Mouse (Mus musculus) limb, embryonic 12.5 days (tissue): ENCODE data around the gene Faxc. TPM values are rescaled to one million over a fixed set of nuclear protein-coding genes. Genes with fewer than 3 reads are reported as not detected.
A peak's percentile ranks its signal among the peaks of the same experiment; 100 is the strongest.

Experiments
- ATAC-seq: fragments of 200-750 bp; cut with Nextera tagmentation; 2 replicates; pipeline ENCODE4 v1.8.0; 2017; ENCODE audit warnings: low read depth, moderate TSS enrichment; ENCODE audit not compliant: insufficient number of reproducible peaks, insufficient read depth, low FRiP score, low TSS enrichment
- H3K27ac ChIP-seq: fragments of 300-500 bp; sonication (generic); 2 replicates; pipeline ENCODE4 v1.5.1; 2016; ENCODE audit warnings: mild to moderate bottlenecking, moderate library complexity
- H3K27me3 ChIP-seq: fragments of 300-500 bp; sonication (generic); 2 replicates; pipeline ENCODE4 v1.6.1; 2016; ENCODE audit warnings: mild to moderate bottlenecking, moderate library complexity
- H3K36me3 ChIP-seq: fragments of 300-500 bp; sonication (generic); 2 replicates; pipeline ENCODE4 v1.6.1; 2016; ENCODE audit warnings: mild to moderate bottlenecking, moderate library complexity
- H3K4me1 ChIP-seq: fragments of 300-500 bp; sonication (generic); replicated peaks from 2 replicates; pipeline ENCODE4 v1.6.1; 2016
- H3K4me2 ChIP-seq: fragments of 300-500 bp; sonication (generic); 2 replicates; pipeline ENCODE4 v1.6.1; 2016; ENCODE audit warnings: mild to moderate bottlenecking, moderate library complexity
- H3K4me3 ChIP-seq: fragments of 300-500 bp; sonication (generic); replicated peaks from 2 replicates; pipeline ENCODE4 v1.5.1; 2016; ENCODE audit warnings: mild to moderate bottlenecking
- H3K9ac ChIP-seq: fragments of 300-500 bp; sonication (generic); replicated peaks from 2 replicates; pipeline ENCODE4 v1.6.1; 2016; ENCODE audit warnings: mild to moderate bottlenecking, moderate library complexity
- H3K9me3 ChIP-seq: fragments of 300-500 bp; sonication (generic); 2 replicates; pipeline ENCODE4 v1.6.1; 2016; ENCODE audit warnings: mild to moderate bottlenecking, moderate library complexity
- WGBS: fragments of 180-500 bp; shearing (Covaris S2); methylation state at CpG from one replicate; pipeline ENCODE4 v1.1.7; 2016; 5-methylcytosine and 5-hydroxymethylcytosine counted together
- polyA plus RNA-seq: library from polyadenylated mRNA; unstranded; fragments of >200 nt; fragmentation: Nextera tagmentation; extraction: Ambion mirVana; gene quantifications from 2 replicates; pipeline ENCODE4 v1.2.1, GENCODE M21; 2016

The Faxc gene
- polyA plus RNA-seq, 1 experiment from 2014 or later: 11.6 TPM

- Histone ChIP-seq H3K36me3 (peaks cover 39% of the 10 kb centered on the region), H3K27me3 (no peaks in the 10 kb centered on the region), H3K9ac (no peak overlapping the region), H3K4me1 (no peaks in the 10 kb centered on the region), H3K9me3 (no peaks in the 10 kb centered on the region), H3K4me3 (no peak overlapping the region), H3K4me2 (no peak overlapping the region), H3K27ac (no peak overlapping the region)
- 63% methylated on average over 7 of the region's 7 CpGs for WGBS
- ATAC-seq: peak; percentile 47; the same call in 1 of the 2 replicates
Observed at GRCm38 (mm10) chr4:21957570-21958321, 26.6 kb downstream of the Faxc start.

DNA sequence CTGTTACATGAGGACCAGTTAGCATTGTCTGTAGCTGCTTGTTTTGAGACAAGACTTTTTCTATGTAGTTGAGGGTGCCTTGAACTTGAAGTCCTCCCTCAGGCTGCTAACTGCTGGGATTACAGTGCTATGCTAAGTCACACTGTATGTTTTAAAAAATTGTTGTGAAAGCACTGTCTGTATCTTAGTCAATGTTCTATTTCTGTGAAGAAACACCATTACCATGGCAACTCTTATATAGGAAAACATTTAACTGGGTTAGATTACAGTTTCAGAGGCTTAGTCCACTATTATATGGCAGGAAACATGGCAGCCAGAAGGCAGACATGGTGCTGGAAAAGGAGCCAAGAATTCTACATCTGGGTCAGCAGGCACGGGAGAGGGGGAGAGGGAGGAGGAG lies 40.8 kb downstream of the Faxc start:
- Histone ChIP-seq H3K9me3 (no peaks in the 10 kb centered on the region), H3K9ac (no peak overlapping the region), H3K27ac (no peak overlapping the region), H3K4me2 (no peak overlapping the region), H3K4me1 (no peaks in the 10 kb centered on the region), H3K36me3 (peaks cover 19% of the 10 kb centered on the region), H3K4me3 (no peak overlapping the region), H3K27me3 (no peaks in the 10 kb centered on the region)
- 10% methylated on average over 1 of the region's 1 CpGs for WGBS
- no peak for ATAC-seq

DNA sequence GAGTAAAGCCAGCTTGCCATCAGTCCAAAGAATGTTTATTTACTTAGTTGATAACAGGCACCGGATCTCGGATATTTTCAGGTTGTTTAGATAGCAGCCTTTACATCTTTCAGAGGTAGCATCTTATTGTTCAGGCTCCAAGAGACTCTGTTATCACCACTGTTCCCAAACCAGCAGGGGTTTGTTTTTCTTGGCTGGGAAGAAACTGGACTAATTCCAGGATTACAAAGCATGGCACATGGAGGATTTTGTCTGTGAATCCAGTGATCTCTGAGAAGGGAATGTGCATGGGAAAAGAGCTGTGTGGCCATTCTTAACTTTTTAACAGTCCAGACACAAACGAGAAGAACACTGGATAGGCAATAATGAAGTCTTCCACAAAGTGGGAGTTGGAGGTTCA lies 43.0 kb downstream of the Faxc start:
- Histone ChIP-seq H3K27me3 (no peaks in the 10 kb centered on the region), H3K27ac (no peak overlapping the region), H3K9me3 (no peaks in the 10 kb centered on the region), H3K4me3 (no peak overlapping the region), H3K36me3 (peaks cover 19% of the 10 kb centered on the region), H3K9ac (no peak overlapping the region), H3K4me2 (no peak overlapping the region), H3K4me1 (no peaks in the 10 kb centered on the region)
- ATAC-seq: no peak
- WGBS: 32% methylated on average over 3 of the region's 3 CpGs

GRCm38 (mm10) chr4:21980471-21980870 lies 49.3 kb downstream of the Faxc start:
- ATAC-seq: no peak
- Histone ChIP-seq H3K4me1 (no peaks in the 10 kb centered on the region; the same call in 1 of the 2 replicates), H3K27me3 (no peaks in the 10 kb centered on the region), H3K27ac (no peak overlapping the region), H3K36me3 (peaks cover 14% of the 10 kb centered on the region; the same call in 1 of the 2 replicates), H3K4me2 (no peak overlapping the region), H3K9ac (no peak overlapping the region), H3K9me3 (no peaks in the 10 kb centered on the region), H3K4me3 (no peak overlapping the region)
- WGBS: 47% methylated on average over 4 of the region's 4 CpGs

- Histone ChIP-seq H3K4me3 (no peak overlapping the region), H3K9ac (no peak overlapping the region), H3K27ac (no peak overlapping the region), H3K4me1 (no peaks in the 10 kb centered on the region; the same call in 1 of the 2 replicates), H3K9me3 (no peaks in the 10 kb centered on the region), H3K27me3 (no peaks in the 10 kb centered on the region), H3K36me3 (peaks cover 16% of the 10 kb centered on the region; the same call in 1 of the 2 replicates), H3K4me2 (no peak overlapping the region)
- WGBS: 95% methylated on average over 9 of the region's 9 CpGs
- no peak for ATAC-seq
Observed at GRCm38 (mm10) chr4:21982449-21982848, 51.3 kb downstream of the Faxc start.

- H3K4me3 ChIP-seq: no peak overlapping the region
- H3K4me2 ChIP-seq: no peak overlapping the region
- no peaks in the 10 kb centered on the region for H3K4me1 ChIP-seq
- no peaks in the 10 kb centered on the region for H3K9me3 ChIP-seq
- WGBS: 81% methylated on average over 8 of the region's 8 CpGs
- H3K9ac ChIP-seq: no peak overlapping the region
- peaks cover 25% of the 10 kb centered on the region; the same call in 1 of the 2 replicates for H3K36me3 ChIP-seq
- H3K27me3 ChIP-seq: no peaks in the 10 kb centered on the region
- H3K27ac ChIP-seq: no peak overlapping the region
- no peak for ATAC-seq
Observed at GRCm38 (mm10) chr4:21986857-21987256, 55.7 kb downstream of the Faxc start.

DNA sequence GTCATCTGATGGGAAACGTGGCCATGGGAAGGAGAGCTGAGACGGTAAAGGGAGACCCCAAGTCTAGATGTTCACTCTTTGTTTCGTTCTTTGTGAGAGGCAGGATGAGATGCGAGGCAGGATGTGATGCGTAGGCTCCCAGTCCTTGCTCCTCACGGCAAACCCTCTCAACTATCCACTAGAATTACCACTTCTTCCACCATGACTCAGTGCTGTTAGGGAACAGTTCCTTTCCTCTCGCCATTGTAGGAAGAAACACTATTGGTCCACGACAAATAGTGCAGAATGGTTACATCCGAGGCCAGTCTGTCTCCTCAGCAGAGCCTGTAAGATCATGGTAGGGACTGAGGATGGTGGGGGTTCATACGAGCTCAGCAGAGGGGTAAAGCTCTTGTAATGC lies 56.3 kb downstream of the Faxc start:
- Histone ChIP-seq H3K36me3 (peaks cover 21% of the 10 kb centered on the region; the same call in 1 of the 2 replicates), H3K9me3 (no peaks in the 10 kb centered on the region), H3K9ac (no peak overlapping the region), H3K27me3 (no peaks in the 10 kb centered on the region), H3K27ac (no peak overlapping the region), H3K4me1 (no peaks in the 10 kb centered on the region), H3K4me2 (no peak overlapping the region), H3K4me3 (no peak overlapping the region)
- whole genome bisulfite sequencing: 84% methylated on average over 10 of the region's 10 CpGs
- no peak for ATAC-seq

DNA sequence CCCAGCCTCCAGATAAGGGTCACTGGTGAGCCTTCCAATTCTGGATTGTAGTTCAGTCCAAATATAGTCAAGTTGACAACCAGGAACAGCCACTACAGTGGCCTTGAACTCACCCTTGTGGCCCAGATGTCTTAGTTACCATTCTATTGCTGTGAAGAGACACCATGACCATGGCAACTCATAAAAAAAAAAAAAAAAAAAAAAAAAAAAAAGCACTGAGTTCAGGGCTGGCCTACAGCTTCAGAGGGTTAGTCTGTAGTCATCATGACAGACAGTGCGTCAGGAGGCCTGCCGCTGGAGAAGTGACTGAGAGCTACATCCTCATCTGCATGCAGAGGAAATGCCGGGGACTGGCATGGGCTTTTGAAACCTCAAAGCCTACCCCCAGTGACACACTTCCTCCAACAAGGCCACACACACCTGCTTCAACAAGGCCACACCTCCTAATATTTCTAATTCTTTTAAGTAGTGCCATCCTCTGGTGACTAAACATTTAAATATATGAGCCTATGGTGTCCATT lies 58.5 kb downstream of the Faxc start:
- Histone ChIP-seq H3K4me2 (no peak overlapping the region), H3K4me1 (no peaks in the 10 kb centered on the region), H3K9me3 (no peaks in the 10 kb centered on the region), H3K27me3 (no peaks in the 10 kb centered on the region), H3K9ac (no peak overlapping the region), H3K27ac (no peak overlapping the region), H3K4me3 (no peak overlapping the region), H3K36me3 (peaks cover 32% of the 10 kb centered on the region)
- 92% methylated on average over 3 of the region's 3 CpGs for WGBS
- no peak for ATAC-seq

- 47% methylated on average over 3 of the region's 3 CpGs for WGBS
- H3K4me3 ChIP-seq: no peak overlapping the region
Observed at GRCm38 (mm10) chr4:21990580-21991235, 59.6 kb downstream of the Faxc start.

DNA sequence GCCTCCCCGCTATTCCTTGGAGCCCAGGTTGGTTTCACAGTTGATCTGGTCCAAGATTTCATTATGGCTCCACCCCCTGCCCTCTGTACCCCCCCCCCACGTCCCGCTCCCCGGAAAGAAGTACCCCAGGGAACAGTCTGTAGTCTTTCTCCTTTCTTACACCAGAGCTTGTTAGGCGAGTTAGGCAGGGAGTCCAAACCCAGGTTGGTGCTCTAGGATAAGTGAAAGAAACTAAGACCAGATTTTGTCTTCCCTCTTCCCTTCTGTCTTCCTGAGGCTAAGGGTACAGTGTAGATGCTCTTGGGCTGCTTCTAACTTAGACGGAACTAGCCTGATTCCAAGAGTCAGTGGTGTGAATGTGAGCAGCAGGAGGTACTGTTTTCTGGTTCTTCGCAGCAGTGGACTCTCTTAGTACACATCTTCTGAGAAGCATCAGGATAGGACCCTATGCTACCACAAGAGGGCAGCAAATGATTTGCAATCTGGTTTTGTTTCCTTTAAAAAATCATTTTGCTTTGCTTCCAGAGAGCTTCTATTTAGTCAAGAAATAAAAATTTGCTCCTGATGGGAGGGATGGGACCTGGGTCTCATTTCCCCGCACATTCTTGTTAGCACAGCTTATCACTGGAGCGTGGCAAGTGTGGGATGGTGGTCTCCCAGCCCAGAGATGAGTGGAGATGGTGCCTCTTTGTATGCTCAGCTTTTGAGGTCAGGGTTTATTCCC lies 86.7 kb downstream of the Faxc start:
- Histone ChIP-seq H3K27me3 (no peaks in the 10 kb centered on the region; the same call in 1 of the 2 replicates), H3K36me3 (no peaks in the 10 kb centered on the region), H3K9ac (no peak overlapping the region), H3K4me2 (peak overlapping the region; percentile 21), H3K27ac (no peak overlapping the region), H3K9me3 (no peaks in the 10 kb centered on the region), H3K4me1 (no peaks in the 10 kb centered on the region), H3K4me3 (no peak overlapping the region)
- ATAC-seq: no peak
- 13% methylated on average over 9 of the region's 9 CpGs for WGBS

More at GRCm38 (mm10) chr4:21990580-21991235, 59.6 kb downstream of the Faxc start:
- H3K9me3 ChIP-seq: no peaks in the 10 kb centered on the region
- no peak overlapping the region for H3K27ac ChIP-seq
- no peaks in the 10 kb centered on the region for H3K27me3 ChIP-seq
- H3K9ac ChIP-seq: no peak overlapping the region
- H3K4me1 ChIP-seq: no peaks in the 10 kb centered on the region
- peaks cover 31% of the 10 kb centered on the region for H3K36me3 ChIP-seq
- ATAC-seq: no peak
- H3K4me2 ChIP-seq: no peak overlapping the region

DNA sequence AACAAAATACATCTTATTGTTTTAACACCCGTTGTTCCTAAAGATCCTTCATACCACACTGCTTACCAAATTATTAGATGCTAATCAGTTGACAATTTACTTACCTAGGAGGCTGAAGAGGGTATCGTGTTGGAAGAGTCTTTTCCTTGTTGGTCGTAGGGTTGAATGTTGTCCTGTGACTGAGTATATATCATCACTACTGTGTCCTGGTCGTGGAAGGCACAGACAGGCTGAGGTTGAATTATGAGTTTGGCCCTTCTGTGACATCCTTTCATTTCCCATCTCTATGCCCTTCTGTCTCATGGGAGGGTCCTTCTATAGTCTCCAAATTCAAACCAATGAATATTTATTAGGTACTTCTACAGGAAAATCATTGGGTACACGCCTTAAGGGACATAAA lies 87.3 kb downstream of the Faxc start:
- H3K4me3 ChIP-seq: no peak overlapping the region
- no peaks in the 10 kb centered on the region; the same call in 1 of the 2 replicates for H3K27me3 ChIP-seq
- H3K4me2 ChIP-seq: no peak overlapping the region
- H3K4me1 ChIP-seq: no peaks in the 10 kb centered on the region
- H3K9ac ChIP-seq: no peak overlapping the region
- no peaks in the 10 kb centered on the region for H3K9me3 ChIP-seq
- ATAC-seq: no peak
- H3K27ac ChIP-seq: no peak overlapping the region
- WGBS: 61% methylated on average over 5 of the region's 5 CpGs
- H3K36me3 ChIP-seq: no peaks in the 10 kb centered on the region
